8 mouse cellular contexts compared by ENCODE assay signal in the genomic region with DNA sequence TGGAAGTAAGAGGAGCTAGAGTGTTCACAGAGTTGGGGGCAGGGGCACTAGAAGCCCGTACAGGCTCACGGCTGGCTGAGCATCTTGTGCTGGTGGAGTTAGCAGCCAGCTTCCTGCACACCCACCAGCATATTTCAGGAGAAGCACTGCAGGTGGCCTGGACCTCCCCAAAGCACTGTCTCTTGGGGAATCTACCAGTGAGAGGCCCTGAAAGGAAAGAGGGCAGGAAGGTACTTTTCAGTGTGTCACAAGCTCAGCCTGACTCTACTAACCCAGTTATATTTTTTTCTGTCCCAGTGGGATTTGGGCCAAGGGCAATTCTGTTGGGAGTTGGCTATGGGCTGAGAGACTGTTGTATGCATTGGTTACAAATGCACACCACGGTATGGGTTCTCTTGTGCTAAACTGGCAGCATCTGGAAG. TPM values are rescaled to one million over a fixed set of nuclear protein-coding genes. Genes with fewer than 3 reads are reported as not detected.
A peak's percentile ranks its signal among the peaks of the same experiment; 100 is the strongest.
DNase-seq lines count a peak whose midpoint lies in the region; ATAC-seq and TF ChIP-seq lines count a peak whose summit lies in the region.
"Had no signal": no experiment of that assay in that cellular context is flagged by ENCODE, and none has a peak within 500 bp of the region (broad histone marks: within the 10 kb centered on the region; RNA-seq: fewer than 3 reads in every experiment).

No protein-coding gene starts in this region.

- no peak overlapping the region for H3K9ac ChIP-seq in intestine, embryonic 14.5 days (ENCODE audit: low read length)
- no peak overlapping the region for H3K9ac ChIP-seq in intestine, embryonic 15.5 days
- H3K9ac ChIP-seq in stomach, embryonic 16.5 days (ENCODE audit: low read length), result no peak overlapping the region
- no peak overlapping the region for H3K9ac ChIP-seq in stomach, postnatal 0 days (ENCODE audit: low read length)
- H3K9ac ChIP-seq in liver, embryonic 11.5 days (ENCODE audit: low read depth, low read length), result peak overlapping the region; percentile 79
- H3K9ac ChIP-seq: neural tube, embryonic 12.5 days had no signal

- DNase-seq in intestine, embryonic 14.5 days (ENCODE audit: low spot score), result no peak
- DNase-seq in stomach, postnatal 0 days (ENCODE audit: low spot score), result no peak
- no peak for DNase-seq in liver, embryonic 11.5 days (ENCODE audit: low spot score)
- DNase-seq in ovary, postnatal 14 days (ENCODE audit: low spot score), result no peak
- no peak for DNase-seq in urinary bladder, postnatal 10 days (ENCODE audit: low spot score)

- no peaks in the 10 kb centered on the region for H3K36me3 ChIP-seq in intestine, embryonic 14.5 days (ENCODE audit: control insufficient read depth, insufficient read depth, low read length)
- no peaks in the 10 kb centered on the region for H3K36me3 ChIP-seq in intestine, embryonic 15.5 days
- H3K36me3 ChIP-seq in stomach, embryonic 16.5 days (ENCODE audit: control insufficient read depth, insufficient read depth, low read length), result no peaks in the 10 kb centered on the region
- no peaks in the 10 kb centered on the region for H3K36me3 ChIP-seq in stomach, postnatal 0 days (ENCODE audit: control insufficient read depth, insufficient read depth, low read length)
- H3K36me3 ChIP-seq in liver, embryonic 11.5 days (ENCODE audit: control insufficient read depth, insufficient read depth, low read length), result no peaks in the 10 kb centered on the region
- H3K36me3 ChIP-seq: neural tube, embryonic 12.5 days had no signal

- no peak overlapping the region for H3K4me3 ChIP-seq in intestine, embryonic 14.5 days (ENCODE audit: low read depth, low read length)
- no peak overlapping the region for H3K4me3 ChIP-seq in intestine, embryonic 15.5 days (replicated peaks)
- H3K4me3 ChIP-seq in stomach, embryonic 16.5 days (replicated peaks; ENCODE audit: low read length), result no peak overlapping the region
- no peak overlapping the region for H3K4me3 ChIP-seq in stomach, postnatal 0 days (ENCODE audit: low read depth, low read length)
- H3K4me3 ChIP-seq in liver, embryonic 11.5 days (ENCODE audit: low read depth, low read length), result peak overlapping the region; percentile 59
- H3K4me3 ChIP-seq: neural tube, embryonic 12.5 days had no signal

- no peaks in the 10 kb centered on the region for H3K27me3 ChIP-seq in intestine, embryonic 14.5 days (replicated peaks; ENCODE audit: control insufficient read depth, insufficient read depth, low read length)
- H3K27me3 ChIP-seq in intestine, embryonic 15.5 days (replicated peaks), result no peaks in the 10 kb centered on the region
- no peaks in the 10 kb centered on the region for H3K27me3 ChIP-seq in stomach, embryonic 16.5 days (ENCODE audit: control insufficient read depth, insufficient read depth, low read length)
- H3K27me3 ChIP-seq in stomach, postnatal 0 days (ENCODE audit: control insufficient read depth, insufficient read depth, low read length), result no peaks in the 10 kb centered on the region
- H3K27me3 ChIP-seq in liver, embryonic 11.5 days (replicated peaks; ENCODE audit: control insufficient read depth, insufficient read depth, low read length), result no peaks in the 10 kb centered on the region
- H3K27me3 ChIP-seq: neural tube, embryonic 12.5 days had no signal

- no peak for ATAC-seq in intestine, embryonic 14.5 days (replicated peaks; ENCODE audit: low FRiP score, low TSS enrichment, low read depth)
- ATAC-seq in intestine, embryonic 15.5 days, result no peak
- ATAC-seq in stomach, embryonic 16.5 days (ENCODE audit: insufficient read depth, low FRiP score), result no peak
- ATAC-seq in stomach, postnatal 0 days (ENCODE audit: low FRiP score, low TSS enrichment), result no peak
- ATAC-seq in liver, embryonic 11.5 days (replicated peaks; ENCODE audit: low FRiP score), result no peak

- 64% methylated on average over 3 of the region's 3 CpGs for whole genome bisulfite sequencing in intestine, embryonic 14.5 days
- 73% methylated on average over 3 of the region's 3 CpGs for WGBS in intestine, embryonic 15.5 days
- WGBS in stomach, embryonic 16.5 days, result 58% methylated on average over 3 of the region's 3 CpGs
- 59% methylated on average over 3 of the region's 3 CpGs for WGBS in stomach, postnatal 0 days
- 49% methylated on average over 3 of the region's 3 CpGs for WGBS in liver, embryonic 11.5 days

- H3K4me2 ChIP-seq in intestine, embryonic 14.5 days (ENCODE audit: low read length), result 0 out of 2 replicates have a peak overlapping the region, but pooled peaks have one; percentile 25
- H3K4me2 ChIP-seq in intestine, embryonic 15.5 days (replicated peaks), result no peak overlapping the region
- H3K4me2 ChIP-seq in stomach, embryonic 16.5 days (ENCODE audit: low read depth, low read length), result peak overlapping the region; percentile 17
- H3K4me2 ChIP-seq in stomach, postnatal 0 days (replicated peaks; ENCODE audit: low read depth), result no peak overlapping the region
- peak overlapping the region; percentile 70 for H3K4me2 ChIP-seq in liver, embryonic 11.5 days
- H3K4me2 ChIP-seq: neural tube, embryonic 12.5 days had no signal

- TF ChIP-seq EP300 in stomach, postnatal 0 days (optimal IDR thresholded peaks at IDR 0.05), result no peak

- H3K4me1 ChIP-seq in intestine, embryonic 14.5 days (replicated peaks; ENCODE audit: control insufficient read depth, insufficient read depth, low read length), result no peaks in the 10 kb centered on the region
- H3K4me1 ChIP-seq in intestine, embryonic 15.5 days (replicated peaks), result no peaks in the 10 kb centered on the region
- no peaks in the 10 kb centered on the region for H3K4me1 ChIP-seq in stomach, embryonic 16.5 days (ENCODE audit: control insufficient read depth, insufficient read depth, low read length)
- no peaks in the 10 kb centered on the region for H3K4me1 ChIP-seq in stomach, postnatal 0 days (replicated peaks; ENCODE audit: control insufficient read depth, insufficient read depth)
- H3K4me1 ChIP-seq in liver, embryonic 11.5 days (replicated peaks; ENCODE audit: control insufficient read depth, insufficient read depth, low read length), result peaks cover 58% of the 10 kb centered on the region
- H3K4me1 ChIP-seq: neural tube, embryonic 12.5 days had no signal

- TF ChIP-seq CTCF in stomach, postnatal 0 days (IDR thresholded peaks at IDR 0.05; ENCODE audit: low read depth), result no peak

- no peak overlapping the region for H3K27ac ChIP-seq in intestine, embryonic 14.5 days (ENCODE audit: low read depth)
- H3K27ac ChIP-seq in intestine, embryonic 15.5 days, result no peak overlapping the region
- H3K27ac ChIP-seq in stomach, embryonic 16.5 days (ENCODE audit: low read length), result no peak overlapping the region
- no peak overlapping the region; the same call in 1 of the 2 replicates for H3K27ac ChIP-seq in stomach, postnatal 0 days (replicated peaks)
- H3K27ac ChIP-seq in liver, embryonic 11.5 days (ENCODE audit: low read depth, low read length), result no peak overlapping the region
- H3K27ac ChIP-seq: neural tube, embryonic 12.5 days had no signal

- H3K9me3 ChIP-seq in intestine, embryonic 14.5 days (ENCODE audit: control insufficient read depth, low read length), result no peaks in the 10 kb centered on the region
- no peaks in the 10 kb centered on the region for H3K9me3 ChIP-seq in intestine, embryonic 15.5 days
- H3K9me3 ChIP-seq in stomach, embryonic 16.5 days (replicated peaks; ENCODE audit: control insufficient read depth, low read length), result no peaks in the 10 kb centered on the region
- H3K9me3 ChIP-seq in stomach, postnatal 0 days (ENCODE audit: control insufficient read depth, low read length), result no peaks in the 10 kb centered on the region
- H3K9me3 ChIP-seq in liver, embryonic 11.5 days (ENCODE audit: control insufficient read depth, low read length), result no peaks in the 10 kb centered on the region
- H3K9me3 ChIP-seq: neural tube, embryonic 12.5 days had no signal

RNA-seq across cellular contexts. Expression of a gene that starts 1.8 kb away (rescaled TPM):
- 5.3 and 8.2 TPM in 2 replicates for polyA plus RNA-seq in intestine, embryonic 14.5 days (2014; fragmentation: Nextera tagmentation; extraction: Ambion mirVana)
- polyA plus RNA-seq in intestine, embryonic 15.5 days (2015; fragmentation: Nextera tagmentation; extraction: Ambion mirVana), result 4.0 and 4.3 TPM in 2 replicates
- 6.3 and 8.6 TPM in 2 replicates for polyA plus RNA-seq in stomach, embryonic 16.5 days (2015; fragmentation: Nextera tagmentation; extraction: Ambion mirVana)
- polyA plus RNA-seq in stomach, postnatal 0 days (2015; fragmentation: Nextera tagmentation; extraction: Ambion mirVana), result 2.6 and 2.8 TPM in 2 replicates
- 30.8 and 31.0 TPM in 2 replicates for polyA plus RNA-seq in liver, embryonic 11.5 days (2014; fragmentation: Nextera tagmentation; extraction: Ambion mirVana)

RNA-seq across cellular contexts. Expression of a gene that starts 48.2 kb away (rescaled TPM):
- polyA plus RNA-seq in intestine, embryonic 14.5 days (2014; fragmentation: Nextera tagmentation; extraction: Ambion mirVana), result 10.5 and 11.2 TPM in 2 replicates
- polyA plus RNA-seq in intestine, embryonic 15.5 days (2015; fragmentation: Nextera tagmentation; extraction: Ambion mirVana), result 17.9 and 19.6 TPM in 2 replicates
- polyA plus RNA-seq in stomach, embryonic 16.5 days (2015; fragmentation: Nextera tagmentation; extraction: Ambion mirVana), result 11.5 and 12.6 TPM in 2 replicates
- 8.7 and 10.5 TPM in 2 replicates for polyA plus RNA-seq in stomach, postnatal 0 days (2015; fragmentation: Nextera tagmentation; extraction: Ambion mirVana)
- polyA plus RNA-seq in liver, embryonic 11.5 days (2014; fragmentation: Nextera tagmentation; extraction: Ambion mirVana), result 2.1 and 2.4 TPM in 2 replicates

Comparison
In these comparisons a context has a peak if more than half of its experiments do, and no peak if none do; other contexts are left out.
1. H3K4me2 ChIP-seq: peak in intestine, embryonic 14.5 days (single experiment), stomach, embryonic 16.5 days (single experiment) and liver, embryonic 11.5 days (single experiment); none in intestine, embryonic 15.5 days (single experiment) and stomach, postnatal 0 days (single experiment).